Mouse (Mus musculus): ENCODE measurements around the gene Zfp454.

- TF ChIP-seq MAX (IDR thresholded peaks at IDR 0.05) (no peak), CTCF (IDR thresholded peaks at IDR 0.05; ENCODE audit: control insufficient read depth, insufficient read depth, insufficient read length) (no peak), CEBPB (IDR thresholded peaks at IDR 0.05; ENCODE audit: low read depth) (no peak), MYOG (IDR thresholded peaks at IDR 0.05; ENCODE audit: control insufficient read depth, extremely low read depth, insufficient read length) (no peak)
Measured at GRCm38 (mm10) chr11:50931021-50931420, 43.6 kb upstream of the Zfp454 start.
